Mouse (Mus musculus): ENCODE data around the gene Col16a1.

Gene Col16a1

DNA sequence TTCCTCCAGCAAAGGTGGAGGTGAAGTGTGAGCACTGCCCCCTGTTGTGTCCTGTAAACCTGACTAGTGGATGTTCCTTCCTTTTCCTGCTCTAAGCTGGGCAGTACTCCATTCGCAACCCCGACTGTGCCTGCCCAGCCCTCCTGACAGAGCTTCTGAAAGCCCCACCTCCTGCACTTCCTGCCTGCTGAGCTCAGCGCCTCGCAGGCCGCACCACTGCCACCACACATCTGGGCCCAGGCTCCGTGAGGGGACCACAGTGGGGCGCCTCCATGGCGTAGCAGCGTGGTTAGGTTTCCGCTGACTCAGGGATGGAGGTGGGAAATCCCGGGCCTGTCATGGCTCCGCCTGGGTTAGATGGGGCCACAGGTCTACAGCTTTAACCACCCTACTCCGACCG is 2.0 kb upstream of the Col16a1 start:
- DNase-seq (ENCODE audit: low read depth): peak; percentile 50

- DNase-seq (ENCODE audit: low read depth): no peak
These were observed 501 bp downstream of the Col16a1 start for GRCm38 (mm10) chr4:130048203-130048479.

GRCm38 (mm10) chr4:130050056-130050824 is 2.6 kb downstream of the Col16a1 start:
- DNase-seq (ENCODE audit: low read depth): no peak

DNA sequence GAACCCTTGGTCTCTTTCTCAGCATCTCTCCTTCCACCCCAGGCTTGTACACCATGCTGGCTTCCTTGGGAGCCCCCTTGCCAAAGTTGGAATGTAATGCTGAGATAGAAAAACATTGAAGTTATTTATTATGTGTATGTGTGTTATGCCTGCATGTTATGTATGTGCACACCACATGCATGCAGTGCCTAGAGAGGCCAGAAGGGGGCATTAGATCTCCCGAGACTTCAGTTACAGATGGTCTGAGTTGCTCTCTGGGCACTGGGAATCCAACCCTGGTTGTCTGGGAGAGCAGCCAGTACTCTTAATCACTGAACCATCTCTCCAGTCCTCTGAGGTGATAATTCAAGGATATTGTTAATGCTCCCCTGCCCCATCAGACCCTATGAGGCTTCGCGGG is 4.6 kb downstream of the Col16a1 start:
- no peak for DNase-seq (ENCODE audit: low read depth)

GRCm38 (mm10) chr4:130053111-130053510 is 5.5 kb downstream of the Col16a1 start:
- no peak for DNase-seq (ENCODE audit: low read depth)

GRCm38 (mm10) chr4:130054727-130055126 is 7.1 kb downstream of the Col16a1 start:
- DNase-seq (ENCODE audit: low read depth): no peak

- DNase-seq (ENCODE audit: low read depth): no peak
These were observed 7.7 kb downstream of the Col16a1 start for GRCm38 (mm10) chr4:130055160-130056010.

DNA sequence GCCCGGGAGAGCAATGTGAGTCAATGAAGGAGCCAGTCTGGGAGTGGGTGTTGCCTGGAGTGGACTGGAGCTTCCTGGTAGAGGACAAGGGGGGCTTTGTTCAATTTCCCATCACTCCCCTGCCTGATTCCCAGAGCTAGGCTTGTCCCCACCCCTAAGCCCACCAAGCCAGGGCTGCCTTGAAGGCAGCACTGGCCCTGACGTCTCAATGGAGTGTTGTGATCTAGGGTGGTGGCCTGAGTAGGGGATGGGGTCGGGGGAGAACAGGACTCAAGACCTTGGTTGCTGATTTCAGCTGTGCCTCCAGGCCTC is 8.3 kb downstream of the Col16a1 start:
- no peak for DNase-seq (ENCODE audit: low read depth)

DNA sequence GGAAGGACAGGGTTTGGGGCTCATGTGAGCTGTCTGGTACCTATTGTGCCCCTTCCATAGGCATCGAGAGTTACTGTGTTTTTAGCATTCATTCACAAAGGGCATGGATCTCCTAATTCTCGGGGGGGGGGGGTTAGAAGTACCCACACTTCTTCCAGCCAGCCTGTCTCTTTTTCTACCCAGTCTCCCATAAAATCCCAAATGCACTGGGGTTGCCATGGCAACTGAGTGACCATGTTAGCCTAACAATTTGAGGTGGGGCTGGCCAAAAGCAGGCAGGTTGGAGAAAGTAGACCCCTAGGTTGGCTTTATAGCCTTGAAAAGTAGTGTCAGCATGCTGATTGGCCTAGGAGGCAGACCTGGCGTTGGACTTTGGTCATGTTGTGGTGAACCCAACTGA is 8.8 kb downstream of the Col16a1 start:
- no peak for DNase-seq (ENCODE audit: low read depth)

DNA sequence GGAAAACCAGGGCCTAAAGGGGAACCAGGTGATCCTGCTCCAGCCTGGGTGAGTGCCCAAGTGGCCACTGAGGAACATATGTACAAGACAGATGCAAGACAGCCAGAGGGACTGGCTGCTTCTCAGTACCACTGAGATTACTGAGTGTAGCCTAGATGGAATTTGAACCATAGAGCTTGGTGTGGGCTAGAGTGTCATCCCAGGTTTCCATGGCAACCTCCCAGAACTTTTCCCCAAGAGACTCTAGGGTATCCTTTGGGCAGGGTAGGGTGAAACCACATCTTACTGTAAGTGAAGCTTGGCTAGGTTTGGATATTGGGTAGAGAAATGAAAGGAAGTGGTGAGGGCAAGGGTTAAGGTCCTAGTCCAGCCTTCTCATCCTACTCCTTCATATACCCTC is 13.3 kb downstream of the Col16a1 start:
- no peak for DNase-seq (ENCODE audit: low read depth)

- no peak for DNase-seq (ENCODE audit: low read depth)
These were observed 15.6 kb downstream of the Col16a1 start for GRCm38 (mm10) chr4:130063191-130063590.

GRCm38 (mm10) chr4:130066816-130067215 is 19.2 kb downstream of the Col16a1 start:
- peak; percentile 10 for DNase-seq (ENCODE audit: low read depth)

DNA sequence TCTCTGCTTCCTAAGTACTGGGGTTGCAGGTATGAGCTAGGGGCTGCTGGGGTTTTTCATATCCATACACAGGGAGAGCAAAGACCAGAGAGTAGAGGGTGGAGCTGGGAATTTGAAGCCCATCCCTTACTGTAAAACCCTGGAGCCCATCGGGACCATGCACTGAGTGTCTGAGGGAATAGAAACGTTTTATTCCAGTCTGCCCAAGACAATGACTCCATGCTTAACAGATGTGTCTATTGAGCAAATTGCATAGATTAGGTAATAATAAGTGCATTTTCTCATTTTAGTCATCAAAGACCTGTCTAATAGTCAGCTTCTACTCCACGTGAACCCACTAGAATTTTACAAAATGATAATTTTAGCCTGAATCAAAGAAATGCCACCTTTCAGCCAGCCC is 22.9 kb downstream of the Col16a1 start:
- DNase-seq (ENCODE audit: low read depth): no peak

DNA sequence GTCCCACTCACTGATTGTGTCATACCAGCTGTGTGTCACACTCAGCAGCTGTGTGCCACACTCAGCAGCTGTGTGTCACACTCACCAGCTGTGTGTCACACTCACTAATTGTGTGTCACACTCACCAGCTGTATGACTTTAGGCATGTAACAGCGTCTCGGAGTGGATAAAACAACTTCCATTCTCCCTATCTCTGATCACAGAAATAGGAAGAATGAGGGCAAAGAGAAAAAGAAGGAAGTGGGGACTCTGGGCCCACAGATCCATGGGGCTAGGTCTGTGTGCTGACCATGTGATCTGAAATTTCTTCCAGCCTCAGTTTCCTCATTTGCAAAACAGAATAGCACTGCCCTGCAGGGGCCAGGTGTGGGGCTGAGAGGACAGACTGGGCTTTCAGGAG is 24.1 kb downstream of the Col16a1 start:
- DNase-seq (ENCODE audit: low read depth): no peak

DNA sequence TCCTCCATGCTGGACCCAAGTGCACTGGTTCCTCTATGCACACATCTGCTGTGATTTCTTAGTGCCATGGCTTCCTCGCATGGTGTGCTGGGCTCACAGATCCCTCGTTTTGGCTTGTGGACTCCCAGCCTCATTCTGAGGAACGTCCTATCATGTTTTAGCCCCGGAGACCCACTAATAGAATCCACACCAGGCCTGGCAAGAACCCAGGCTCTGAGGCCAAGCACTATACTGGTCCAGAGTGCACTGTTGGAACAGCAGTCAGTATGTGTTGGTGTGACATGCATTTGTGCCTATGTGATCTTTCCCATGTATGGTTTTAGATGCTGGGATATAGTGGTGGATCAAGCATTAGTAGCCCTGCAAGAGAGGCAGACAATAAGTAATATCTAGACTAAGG is 25.7 kb downstream of the Col16a1 start:
- DNase-seq (ENCODE audit: low read depth): no peak

GRCm38 (mm10) chr4:130074761-130075515 is 27.3 kb downstream of the Col16a1 start:
- DNase-seq (ENCODE audit: low read depth): no peak

DNA sequence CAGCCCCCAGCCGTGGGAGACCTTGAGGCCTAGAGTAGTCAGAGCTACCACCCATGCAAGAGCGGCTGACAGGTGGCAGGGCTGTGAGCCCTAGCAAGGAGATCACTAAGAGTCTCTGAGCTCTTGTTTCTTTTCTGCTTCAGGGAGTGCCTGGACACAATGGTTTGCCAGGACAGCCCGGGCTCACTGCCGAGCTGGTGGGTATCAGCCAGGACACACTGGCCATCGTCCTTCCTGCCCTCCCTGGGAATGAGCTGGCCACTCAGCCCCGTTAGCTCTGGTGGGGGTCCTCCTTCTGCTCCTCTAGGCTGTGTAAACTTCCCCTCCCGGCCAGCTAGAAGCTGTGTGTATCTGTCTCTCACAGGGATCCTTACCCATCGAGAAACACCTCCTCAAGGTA is 29.2 kb downstream of the Col16a1 start:
- no peak for DNase-seq (ENCODE audit: low read depth)

- DNase-seq (ENCODE audit: low read depth): no peak
These were observed 31.3 kb downstream of the Col16a1 start for GRCm38 (mm10) chr4:130078816-130079485.

GRCm38 (mm10) chr4:130079521-130079920 is 31.9 kb downstream of the Col16a1 start:
- DNase-seq (ENCODE audit: low read depth): no peak

DNA sequence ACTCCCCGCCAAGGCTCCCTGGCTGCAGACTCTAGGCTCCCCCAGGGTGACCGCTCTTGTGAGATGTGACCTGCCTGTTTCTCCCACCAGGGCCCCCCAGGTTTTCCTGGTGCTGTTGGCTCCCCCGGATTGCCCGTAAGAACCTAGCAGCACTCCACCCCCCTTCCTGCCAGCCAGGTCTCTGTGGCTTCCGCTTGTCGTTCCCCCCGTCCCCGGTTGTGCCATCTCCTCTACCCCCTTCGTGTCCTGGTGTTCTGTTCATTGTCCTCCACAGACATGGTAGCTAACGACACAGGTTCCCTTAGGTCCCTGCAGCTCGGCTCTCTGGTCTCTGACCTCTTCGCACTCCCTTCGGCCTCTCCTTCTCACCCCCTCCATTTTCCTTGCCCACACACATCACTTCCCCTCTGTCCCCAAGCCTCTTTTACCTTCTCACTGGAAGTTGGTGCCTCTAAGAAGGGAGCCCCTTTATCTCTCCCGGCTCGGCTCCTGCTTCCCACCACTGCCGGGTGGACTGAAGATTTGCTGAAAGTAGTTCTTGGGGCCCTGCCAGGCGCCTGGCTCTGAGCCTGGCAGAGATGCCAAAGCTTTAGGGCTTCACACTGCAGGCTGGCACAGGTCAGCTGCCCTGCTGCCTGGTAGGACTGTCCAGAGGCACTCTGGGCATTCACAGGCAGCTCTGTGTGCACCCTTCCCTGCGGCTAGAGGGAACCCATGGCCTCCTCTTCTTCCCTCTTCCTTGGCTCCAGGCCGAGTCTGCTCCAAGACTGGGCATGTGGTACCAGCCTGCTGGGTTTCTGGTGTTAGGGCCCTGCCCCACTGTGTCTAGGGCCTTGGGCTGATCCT is 33.9 kb downstream of the Col16a1 start:
- DNase-seq (ENCODE audit: low read depth): no peak

DNA sequence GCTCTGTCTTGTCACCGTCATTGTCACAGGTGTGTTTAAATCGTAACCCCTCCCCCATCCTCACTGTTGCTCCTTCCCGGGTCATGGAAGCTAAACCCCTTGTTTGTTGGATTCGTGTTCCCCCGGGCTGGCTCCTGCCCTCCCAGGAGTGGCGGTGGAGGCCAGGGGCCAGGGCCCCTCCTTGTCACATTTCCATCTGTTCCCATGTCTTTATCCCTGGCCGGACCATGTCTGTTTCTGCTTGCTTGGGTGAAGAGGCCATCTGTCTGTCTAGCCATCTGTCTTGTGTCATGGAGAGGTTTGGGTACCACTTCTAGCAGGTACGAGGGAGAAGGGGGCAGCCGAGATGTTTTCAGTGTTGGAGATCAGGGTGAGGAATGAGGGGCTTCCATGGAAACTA is 34.6 kb downstream of the Col16a1 start:
- no peak for DNase-seq (ENCODE audit: low read depth)
